Mouse (Mus musculus): ENCODE measurements around the gene 2900026A02Rik.

2900026A02Rik gene

GRCm38 (mm10) chr5:113175976-113176375 is 45.1 kb downstream of the 2900026A02Rik start:
- DNase-seq (ENCODE audit: low read depth, low spot score) = no peak

- peak; percentile 64 for DNase-seq (ENCODE audit: low read depth, low spot score)
Observed at GRCm38 (mm10) chr5:113174916-113175692, 45.9 kb downstream of the 2900026A02Rik start.

GRCm38 (mm10) chr5:113173318-113173717 is 47.7 kb downstream of the 2900026A02Rik start:
- DNase-seq (ENCODE audit: low read depth, low spot score) = peak; percentile 77

GRCm38 (mm10) chr5:113171968-113172578 is 49.0 kb downstream of the 2900026A02Rik start:
- DNase-seq (ENCODE audit: low read depth, low spot score) = no peak

- no peak for DNase-seq (ENCODE audit: low read depth, low spot score)
Observed at GRCm38 (mm10) chr5:113170064-113170754, 50.8 kb downstream of the 2900026A02Rik start.

GRCm38 (mm10) chr5:113167733-113168132 is 53.3 kb downstream of the 2900026A02Rik start:
- peak; percentile 56 for DNase-seq (ENCODE audit: low read depth, low spot score)

- no peak for DNase-seq (ENCODE audit: low read depth, low spot score)
Observed at GRCm38 (mm10) chr5:113165481-113165880, 55.6 kb downstream of the 2900026A02Rik start.

- peak; percentile 82 for DNase-seq (ENCODE audit: low read depth, low spot score)
Observed at GRCm38 (mm10) chr5:113164873-113165441, 56.1 kb downstream of the 2900026A02Rik start.

- no peak for DNase-seq (ENCODE audit: low read depth, low spot score)
Observed at GRCm38 (mm10) chr5:113164448-113164847, 56.6 kb downstream of the 2900026A02Rik start.

- DNase-seq (ENCODE audit: low read depth, low spot score) = no peak
Observed at GRCm38 (mm10) chr5:113163116-113163515, 57.9 kb downstream of the 2900026A02Rik start.

GRCm38 (mm10) chr5:113162699-113163098 is 58.3 kb downstream of the 2900026A02Rik start:
- DNase-seq (ENCODE audit: low read depth, low spot score) = no peak

- DNase-seq (ENCODE audit: low read depth, low spot score) = no peak
Observed at GRCm38 (mm10) chr5:113161576-113161975, 59.5 kb downstream of the 2900026A02Rik start.

GRCm38 (mm10) chr5:113160320-113160719 is 60.7 kb downstream of the 2900026A02Rik start:
- no peak for DNase-seq (ENCODE audit: low read depth, low spot score)

- DNase-seq (ENCODE audit: low read depth, low spot score) = no peak
Observed at GRCm38 (mm10) chr5:113158759-113159355, 62.2 kb downstream of the 2900026A02Rik start.

- DNase-seq (ENCODE audit: low read depth, low spot score) = no peak
Observed at GRCm38 (mm10) chr5:113157588-113157987, 63.4 kb downstream of the 2900026A02Rik start.

- no peak for DNase-seq (ENCODE audit: low read depth, low spot score)
Observed at GRCm38 (mm10) chr5:113157006-113157405, 64.0 kb downstream of the 2900026A02Rik start.

GRCm38 (mm10) chr5:113155133-113155532 is 65.9 kb downstream of the 2900026A02Rik start:
- DNase-seq (ENCODE audit: low read depth, low spot score) = peak; percentile 85

GRCm38 (mm10) chr5:113154441-113154840 is 66.6 kb downstream of the 2900026A02Rik start:
- DNase-seq (ENCODE audit: low read depth, low spot score) = no peak

GRCm38 (mm10) chr5:113153508-113153830 is 67.6 kb downstream of the 2900026A02Rik start:
- no peak for DNase-seq (ENCODE audit: low read depth, low spot score)

- DNase-seq (ENCODE audit: low read depth, low spot score) = no peak
Observed at GRCm38 (mm10) chr5:113152663-113153507, 68.2 kb downstream of the 2900026A02Rik start.

Measured in mesoderm, embryonic 11.5 days (tissue).